Mouse (Mus musculus) B cell, adult 67 days (primary cell): ENCODE results near the gene Cldn34c1. TPM values are rescaled to one million over a fixed set of nuclear protein-coding genes. Genes with fewer than 3 reads are reported as not detected.

Experiments used
- total RNA-seq, 2 experiments: library from RNA; stranded (reverse); gene quantifications; 4 replicates each; pipeline ENCODE4 v1.2.4; 2023

Gene Cldn34c1
- 1 to 10 TPM in 1 of 2 experiments, under 1 TPM in 1; 0.44 to 1.3 TPM for total RNA-seq

DNA sequence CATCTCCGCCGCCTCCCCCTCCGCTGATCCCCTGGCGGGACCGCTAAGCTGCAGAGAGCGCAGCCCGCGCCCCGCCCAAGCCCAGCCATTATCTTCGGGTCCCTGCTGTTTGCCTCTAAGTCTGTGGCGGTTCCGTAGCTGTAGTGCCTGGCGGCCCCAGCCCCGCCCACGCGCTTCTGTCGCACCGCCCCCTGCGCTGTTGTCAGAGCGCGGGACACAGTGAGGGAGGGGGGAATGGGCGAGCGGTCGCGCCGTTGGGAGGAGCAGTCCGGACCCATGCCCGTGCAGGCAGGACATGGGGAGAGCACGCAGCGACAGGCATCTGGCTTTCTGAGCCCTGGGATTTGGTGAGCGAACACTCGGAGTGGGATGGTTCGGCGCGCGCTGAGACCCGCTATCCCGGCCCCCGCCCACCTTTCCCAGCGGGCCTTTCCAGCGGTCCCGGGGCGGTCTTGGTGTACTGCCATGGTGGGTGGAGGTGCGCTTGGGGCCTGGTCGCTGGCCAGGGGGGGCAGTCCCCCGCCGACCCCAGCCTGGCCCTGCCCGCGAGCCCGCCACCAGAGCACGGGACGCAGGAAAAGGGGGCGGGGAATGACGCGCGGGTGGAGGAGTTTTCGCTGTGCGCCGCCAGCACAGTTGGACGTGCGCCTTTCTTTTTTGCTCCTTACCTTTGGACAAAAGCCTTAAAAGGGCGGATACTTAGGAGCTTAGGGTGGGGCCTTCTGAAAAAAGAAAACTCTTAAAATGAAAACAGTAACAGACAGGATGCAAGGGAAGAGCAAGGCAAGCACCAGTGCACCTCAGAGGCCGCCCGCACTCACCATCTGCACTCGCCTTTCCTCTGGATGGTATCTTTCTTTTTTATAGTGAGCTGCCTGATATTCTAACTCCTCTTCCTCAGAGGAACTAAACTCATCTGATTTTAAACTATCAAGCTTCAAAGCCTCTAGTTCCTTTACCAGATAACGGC is at the start of gene Cldn34c1:
TSS of gene Cldn34c1 (plus strand) at position 205 of the 970 bp plus-strand sequence.

DNA sequence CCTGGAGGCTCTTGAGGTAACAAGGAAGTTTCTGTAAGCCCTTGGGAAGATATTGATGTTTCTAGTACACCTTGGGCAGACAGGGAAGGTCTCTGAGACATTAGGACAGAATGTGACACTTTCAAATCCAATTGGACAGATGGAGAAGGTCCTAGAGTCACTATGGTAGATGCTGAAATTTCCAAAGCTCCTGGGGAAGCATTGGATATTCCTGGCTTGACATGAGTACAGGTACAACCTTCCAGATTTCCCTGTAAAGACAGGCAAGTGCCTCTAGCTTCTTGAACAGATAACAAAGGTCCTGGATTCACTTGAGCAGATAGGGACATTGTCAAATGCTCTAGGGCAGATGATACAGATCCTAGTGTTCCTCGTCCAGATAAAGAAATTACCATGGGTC is 119.1 kb downstream of the Cldn34c1 start, which contains the start of gene Srsx:
TSS of gene Srsx (minus strand) at position 101 of the 400 bp plus-strand sequence.

Other genes with a start within 250 kb of the Cldn34c1 start
- gene Gm17521, start 73.8 kb upstream of the Cldn34c1 start, total RNA-seq, result not detected
- gene Srsx, start 119.0 kb downstream of the Cldn34c1 start, total RNA-seq, result not detected
- gene Gm17577, start 143.4 kb downstream of the Cldn34c1 start, total RNA-seq, result not detected